Mouse (Mus musculus) liver, embryonic 14.5 days (tissue): ENCODE results near the gene Jup.
"Not testable (repeated sequence)": the region's sequence is repeated elsewhere in the genome, so short reads cannot be mapped to it uniquely, and the experiment has no call there.

ENCODE experiments used
- CTCF ChIP-seq: IDR thresholded peaks from 2 replicates; pipeline ENCODE4 v1.5.1; 2016; ENCODE audit warnings: antibody characterized with exemption, low read depth, control low read depth
- EP300 ChIP-seq: IDR thresholded peaks from 2 replicates; pipeline ENCODE4 v1.6.1; 2016; ENCODE audit warnings: antibody characterized with exemption, low read depth

GRCm38 (mm10) chr11:100361059-100361458 is 36.5 kb downstream of the Jup start:
- TF ChIP-seq CTCF, EP300: not testable (repeated sequence)
